Mouse (Mus musculus): ENCODE results near the gene Unk. TPM values are rescaled to one million over a fixed set of nuclear protein-coding genes. Genes with fewer than 3 reads are reported as not detected.

Gene Unk
- polyA plus RNA-seq, 1 experiment, result 121 TPM

GRCm38 (mm10) chr11:116045173-116045572, 15.1 kb downstream of the Unk start:
- Histone ChIP-seq H3K27ac (ENCODE audit: control insufficient read depth, insufficient read depth, low read length) (no peak overlapping the region), H3K27me3 (ENCODE audit: control insufficient read depth, insufficient read depth, low read length) (no peaks in the 10 kb centered on the region), H3K4me1 (replicated peaks; ENCODE audit: control insufficient read depth, insufficient read depth, low read length) (no peaks in the 10 kb centered on the region), H3K36me3 (ENCODE audit: control insufficient read depth, insufficient read depth, low read length) (peaks cover 46% of the 10 kb centered on the region), H3K4me3 (ENCODE audit: control insufficient read depth, insufficient read depth, low read length) (no peak overlapping the region)
- TF ChIP-seq POLR2A (IDR thresholded peaks at IDR 0.05; ENCODE audit: control insufficient read depth, extremely low read depth, insufficient read depth, low read length, poor library complexity) (no peak), CTCF (IDR thresholded peaks at IDR 0.05; ENCODE audit: borderline replicate concordance, control insufficient read depth, extremely low read depth, insufficient read depth, low read length, poor library complexity) (no peak)
- WGBS, result 97% methylated on average over 6 of the region's 6 CpGs
- no peak for DNase-seq

- 87% methylated on average over 2 of the region's 2 CpGs for WGBS
- peaks cover 66% of the 10 kb centered on the region for H3K36me3 ChIP-seq (ENCODE audit: control insufficient read depth, insufficient read depth, low read length)
- no peak overlapping the region for H3K27ac ChIP-seq (ENCODE audit: control insufficient read depth, insufficient read depth, low read length)
- H3K4me1 ChIP-seq (replicated peaks; ENCODE audit: control insufficient read depth, insufficient read depth, low read length), result no peaks in the 10 kb centered on the region
- no peak for DNase-seq
- H3K4me3 ChIP-seq (ENCODE audit: control insufficient read depth, insufficient read depth, low read length), result no peak overlapping the region
- H3K27me3 ChIP-seq (ENCODE audit: control insufficient read depth, insufficient read depth, low read length), result no peaks in the 10 kb centered on the region
- TF ChIP-seq POLR2A (IDR thresholded peaks at IDR 0.05; ENCODE audit: control insufficient read depth, extremely low read depth, insufficient read depth, low read length, poor library complexity) (no peak), CTCF (IDR thresholded peaks at IDR 0.05; ENCODE audit: borderline replicate concordance, control insufficient read depth, extremely low read depth, insufficient read depth, low read length, poor library complexity) (no peak)
Measured at GRCm38 (mm10) chr11:116049610-116050009, 19.5 kb downstream of the Unk start.

GRCm38 (mm10) chr11:116050196-116050595, 20.1 kb downstream of the Unk start:
- H3K36me3 ChIP-seq (ENCODE audit: control insufficient read depth, insufficient read depth, low read length), result peaks cover 66% of the 10 kb centered on the region
- no peak for DNase-seq
- no peak overlapping the region for H3K27ac ChIP-seq (ENCODE audit: control insufficient read depth, insufficient read depth, low read length)
- H3K4me3 ChIP-seq (ENCODE audit: control insufficient read depth, insufficient read depth, low read length), result no peak overlapping the region
- H3K4me1 ChIP-seq (replicated peaks; ENCODE audit: control insufficient read depth, insufficient read depth, low read length), result no peaks in the 10 kb centered on the region
- no peaks in the 10 kb centered on the region for H3K27me3 ChIP-seq (ENCODE audit: control insufficient read depth, insufficient read depth, low read length)
- WGBS, result 94% methylated on average over 4 of the region's 4 CpGs
- no peak for TF ChIP-seq POLR2A (IDR thresholded peaks at IDR 0.05; ENCODE audit: control insufficient read depth, extremely low read depth, insufficient read depth, low read length, poor library complexity)
- no peak for TF ChIP-seq CTCF (IDR thresholded peaks at IDR 0.05; ENCODE audit: borderline replicate concordance, control insufficient read depth, extremely low read depth, insufficient read depth, low read length, poor library complexity)

GRCm38 (mm10) chr11:116053510-116054229, 23.5 kb downstream of the Unk start:
- no peak overlapping the region for H3K27ac ChIP-seq (ENCODE audit: control insufficient read depth, insufficient read depth, low read length)
- H3K4me3 ChIP-seq (ENCODE audit: control insufficient read depth, insufficient read depth, low read length), result no peak overlapping the region
- 97% methylated on average over 9 of the region's 9 CpGs for WGBS
- TF ChIP-seq CTCF (IDR thresholded peaks at IDR 0.05; ENCODE audit: borderline replicate concordance, control insufficient read depth, extremely low read depth, insufficient read depth, low read length, poor library complexity), result no peak
- TF ChIP-seq POLR2A (IDR thresholded peaks at IDR 0.05; ENCODE audit: control insufficient read depth, extremely low read depth, insufficient read depth, low read length, poor library complexity), result no peak
- DNase-seq, result no peak
- H3K36me3 ChIP-seq (ENCODE audit: control insufficient read depth, insufficient read depth, low read length), result peaks cover 82% of the 10 kb centered on the region
- no peaks in the 10 kb centered on the region for H3K4me1 ChIP-seq (replicated peaks; ENCODE audit: control insufficient read depth, insufficient read depth, low read length)
- H3K27me3 ChIP-seq (ENCODE audit: control insufficient read depth, insufficient read depth, low read length), result no peaks in the 10 kb centered on the region

- H3K4me1 ChIP-seq (replicated peaks; ENCODE audit: control insufficient read depth, insufficient read depth, low read length), result no peaks in the 10 kb centered on the region
- no peak for TF ChIP-seq POLR2A (IDR thresholded peaks at IDR 0.05; ENCODE audit: control insufficient read depth, extremely low read depth, insufficient read depth, low read length, poor library complexity)
- TF ChIP-seq CTCF (IDR thresholded peaks at IDR 0.05; ENCODE audit: borderline replicate concordance, control insufficient read depth, extremely low read depth, insufficient read depth, low read length, poor library complexity), result no peak
- over 99% methylated on average over 11 of the region's 11 CpGs for WGBS
- no peak for DNase-seq
- H3K4me3 ChIP-seq (ENCODE audit: control insufficient read depth, insufficient read depth, low read length), result no peak overlapping the region
- H3K36me3 ChIP-seq (ENCODE audit: control insufficient read depth, insufficient read depth, low read length), result peaks cover 80% of the 10 kb centered on the region
- no peaks in the 10 kb centered on the region for H3K27me3 ChIP-seq (ENCODE audit: control insufficient read depth, insufficient read depth, low read length)
- H3K27ac ChIP-seq (ENCODE audit: control insufficient read depth, insufficient read depth, low read length), result no peak overlapping the region
Measured at GRCm38 (mm10) chr11:116055873-116056272, 25.8 kb downstream of the Unk start.

- Histone ChIP-seq H3K36me3 (ENCODE audit: control insufficient read depth, insufficient read depth, low read length) (peaks cover 74% of the 10 kb centered on the region), H3K27me3 (ENCODE audit: control insufficient read depth, insufficient read depth, low read length) (no peaks in the 10 kb centered on the region), H3K27ac (ENCODE audit: control insufficient read depth, insufficient read depth, low read length) (no peak overlapping the region), H3K4me3 (ENCODE audit: control insufficient read depth, insufficient read depth, low read length) (no peak overlapping the region), H3K4me1 (replicated peaks; ENCODE audit: control insufficient read depth, insufficient read depth, low read length) (no peaks in the 10 kb centered on the region)
- TF ChIP-seq CTCF (IDR thresholded peaks at IDR 0.05; ENCODE audit: borderline replicate concordance, control insufficient read depth, extremely low read depth, insufficient read depth, low read length, poor library complexity), result no peak
- no peak for TF ChIP-seq POLR2A (IDR thresholded peaks at IDR 0.05; ENCODE audit: control insufficient read depth, extremely low read depth, insufficient read depth, low read length, poor library complexity)
- no peak for DNase-seq
- WGBS, result 93% methylated on average over 4 of the region's 4 CpGs
Measured at GRCm38 (mm10) chr11:116057237-116057881, 27.2 kb downstream of the Unk start.

All from thymus, adult 2 months (tissue).